Mouse (Mus musculus): ENCODE data around the gene Mfap5. TPM values are rescaled to one million over a fixed set of nuclear protein-coding genes. Genes with fewer than 3 reads are reported as not detected.

The Mfap5 gene
- polyA plus RNA-seq, 1 experiment from 2014 or later = 1.2 TPM

DNA sequence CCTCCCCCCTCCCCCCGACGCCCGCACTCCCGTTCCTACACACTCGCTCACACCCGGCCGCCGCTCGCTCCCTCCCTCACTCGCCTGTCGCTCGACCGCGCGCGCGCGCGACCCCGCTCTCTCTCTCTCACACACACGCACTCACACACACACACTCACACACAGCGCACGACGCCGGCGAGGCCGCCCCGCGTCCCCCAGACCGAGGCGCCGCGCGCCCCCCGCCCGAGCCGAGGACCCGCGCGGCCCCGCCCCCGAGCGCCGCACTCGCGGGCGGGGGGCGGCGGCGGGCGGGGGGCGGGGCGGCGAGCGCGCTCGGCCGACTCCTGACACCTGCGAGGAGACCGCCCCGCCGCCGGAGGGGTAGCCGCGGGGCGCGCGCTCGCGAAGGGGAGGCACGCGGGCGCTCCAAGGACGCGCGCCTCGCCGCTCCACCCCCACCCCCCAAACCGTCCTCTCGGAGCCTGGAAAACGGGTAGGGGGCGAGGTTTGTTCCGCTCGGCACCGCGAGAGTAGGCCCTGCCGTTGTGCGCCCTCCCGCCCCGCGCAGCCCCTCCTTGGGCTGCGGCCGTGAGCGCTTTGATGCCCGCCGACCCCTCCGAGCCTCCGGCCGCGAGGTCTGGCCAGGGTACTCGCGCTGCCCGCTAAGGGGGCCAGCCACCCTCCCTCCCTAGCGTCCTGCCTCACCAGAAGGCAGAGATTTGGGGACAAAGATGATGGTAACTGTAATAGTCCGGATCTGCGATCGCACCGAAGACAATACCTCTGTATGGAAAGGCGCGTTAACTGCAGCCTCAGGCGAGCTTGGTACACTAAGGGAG is 19.1 kb upstream of the Mfap5 start:
- WGBS (ENCODE audit: insufficient replicate concordance) = under 1% methylated on average over 55 of the region's 111 CpGs
- Histone ChIP-seq H3K4me3 (ENCODE audit: low read depth, low read length) (peak overlapping the region; percentile 61), H3K36me3 (ENCODE audit: control insufficient read depth, insufficient read depth) (no peaks in the 10 kb centered on the region), H3K4me1 (ENCODE audit: control insufficient read depth, low read depth, low read length) (peaks cover 2% of the 10 kb centered on the region; the same call in 1 of the 2 replicates), H3K27me3 (ENCODE audit: control insufficient read depth, insufficient read depth, low read depth, low read length) (peaks cover 77% of the 10 kb centered on the region), H3K9me3 (replicated peaks; ENCODE audit: control insufficient read depth, low read length) (no peaks in the 10 kb centered on the region), H3K27ac (ENCODE audit: low read length) (no peak overlapping the region), H3K4me2 (ENCODE audit: low read depth, low read length) (peak overlapping the region; percentile 81), H3K9ac (ENCODE audit: low read depth, low read length) (no peak overlapping the region)
- no peak for ATAC-seq (ENCODE audit: low read depth)

DNA sequence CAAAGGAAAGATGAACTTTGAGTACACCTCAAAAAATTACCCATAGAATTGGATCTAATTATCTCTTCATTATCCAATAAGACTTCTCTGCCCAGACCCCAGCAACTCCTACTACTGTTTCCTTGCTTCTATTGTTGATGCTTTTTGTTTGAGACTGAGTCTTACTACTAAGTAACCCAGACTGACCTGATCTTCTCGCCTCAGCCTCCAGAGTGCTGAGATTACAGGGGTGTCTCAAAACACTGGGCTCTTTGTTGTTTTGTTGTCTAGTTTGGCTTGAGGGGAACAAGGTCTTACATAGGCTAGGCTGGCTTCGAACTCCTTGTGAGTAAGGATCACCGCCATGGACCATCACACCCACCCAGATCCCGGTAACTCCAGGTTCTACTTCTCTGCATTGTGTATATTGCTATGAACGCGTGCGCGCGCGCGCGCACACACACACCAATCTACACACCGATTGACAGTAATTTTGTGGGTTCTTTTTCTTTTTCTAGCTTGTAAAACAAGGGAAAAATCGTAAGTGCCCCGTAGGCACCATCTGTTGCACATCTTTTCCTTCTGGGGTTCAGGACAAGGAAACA is 14.6 kb upstream of the Mfap5 start:
- no peak overlapping the region for H3K9ac ChIP-seq (ENCODE audit: low read depth, low read length)
- H3K9me3 ChIP-seq (replicated peaks; ENCODE audit: control insufficient read depth, low read length) = no peaks in the 10 kb centered on the region
- peak overlapping the region; percentile 55 for H3K4me2 ChIP-seq (ENCODE audit: low read depth, low read length)
- no peak for ATAC-seq (ENCODE audit: low read depth)
- peak overlapping the region; percentile 40 for H3K4me3 ChIP-seq (ENCODE audit: low read depth, low read length)
- WGBS (ENCODE audit: insufficient replicate concordance) = 17% methylated on average over 15 of the region's 15 CpGs
- H3K36me3 ChIP-seq (ENCODE audit: control insufficient read depth, insufficient read depth) = no peaks in the 10 kb centered on the region
- no peak overlapping the region for H3K27ac ChIP-seq (ENCODE audit: low read length)
- H3K4me1 ChIP-seq (ENCODE audit: control insufficient read depth, low read depth, low read length) = peaks cover 2% of the 10 kb centered on the region; the same call in 1 of the 2 replicates
- H3K27me3 ChIP-seq (ENCODE audit: control insufficient read depth, insufficient read depth, low read depth, low read length) = peaks cover 87% of the 10 kb centered on the region

DNA sequence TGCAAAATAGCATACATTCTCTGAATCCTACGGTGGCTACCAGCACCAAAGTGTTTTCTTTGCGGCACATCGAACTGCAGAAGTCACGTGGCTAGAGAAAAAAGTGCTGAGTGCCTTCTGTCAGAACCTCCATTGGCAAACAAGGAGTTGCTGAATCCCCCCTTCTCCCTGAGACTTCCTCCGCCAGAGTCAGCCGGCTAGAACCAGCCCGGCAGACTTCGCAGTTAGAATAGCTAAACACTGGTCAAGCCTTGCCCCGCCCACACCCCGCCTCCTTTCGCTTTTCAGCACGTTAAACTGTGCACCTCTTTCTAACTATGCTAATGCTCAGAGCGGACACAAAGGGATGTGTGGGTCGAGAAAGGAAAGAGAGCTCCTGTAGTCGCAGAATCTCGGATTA is 14.1 kb upstream of the Mfap5 start:
- H3K27me3 ChIP-seq (ENCODE audit: control insufficient read depth, insufficient read depth, low read depth, low read length) = peaks cover 87% of the 10 kb centered on the region
- ATAC-seq (ENCODE audit: low read depth) = no peak
- H3K4me3 ChIP-seq (ENCODE audit: low read depth, low read length) = peak overlapping the region; percentile 40
- H3K9me3 ChIP-seq (replicated peaks; ENCODE audit: control insufficient read depth, low read length) = no peaks in the 10 kb centered on the region
- no peaks in the 10 kb centered on the region for H3K36me3 ChIP-seq (ENCODE audit: control insufficient read depth, insufficient read depth)
- no peak overlapping the region for H3K9ac ChIP-seq (ENCODE audit: low read depth, low read length)
- no peaks in the 10 kb centered on the region for H3K4me1 ChIP-seq (ENCODE audit: control insufficient read depth, low read depth, low read length)
- WGBS (ENCODE audit: insufficient replicate concordance) = under 1% methylated on average over 16 of the region's 16 CpGs
- peak overlapping the region; percentile 55 for H3K4me2 ChIP-seq (ENCODE audit: low read depth, low read length)
- no peak overlapping the region for H3K27ac ChIP-seq (ENCODE audit: low read length)

DNA sequence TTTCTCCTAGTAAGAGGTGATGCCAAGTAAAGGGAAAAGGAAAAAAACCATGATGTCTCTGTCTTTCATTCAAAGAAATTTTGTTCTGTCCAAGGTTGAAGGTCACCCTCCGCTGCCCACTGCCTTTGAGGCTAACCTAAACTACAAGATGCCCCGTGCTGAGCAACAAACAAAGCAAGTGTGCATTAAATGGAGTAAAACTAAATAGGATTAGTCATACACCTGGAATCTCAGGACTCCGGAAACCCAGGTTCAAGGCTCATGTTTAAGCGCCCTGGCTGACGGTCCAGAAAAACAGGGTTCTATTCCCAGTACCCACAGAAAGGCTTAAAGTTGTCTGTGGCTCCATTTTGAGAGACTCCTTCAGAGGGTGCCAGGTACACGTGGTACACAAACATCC is 13.2 kb upstream of the Mfap5 start:
- H3K36me3 ChIP-seq (ENCODE audit: control insufficient read depth, insufficient read depth) = no peaks in the 10 kb centered on the region
- peaks cover 83% of the 10 kb centered on the region for H3K27me3 ChIP-seq (ENCODE audit: control insufficient read depth, insufficient read depth, low read depth, low read length)
- no peak overlapping the region for H3K4me3 ChIP-seq (ENCODE audit: low read depth, low read length)
- H3K9ac ChIP-seq (ENCODE audit: low read depth, low read length) = no peak overlapping the region
- H3K4me1 ChIP-seq (ENCODE audit: control insufficient read depth, low read depth, low read length) = no peaks in the 10 kb centered on the region
- H3K27ac ChIP-seq (ENCODE audit: low read length) = no peak overlapping the region
- WGBS (ENCODE audit: insufficient replicate concordance) = 16% methylated on average over 6 of the region's 6 CpGs
- no peak for ATAC-seq (ENCODE audit: low read depth)
- no peaks in the 10 kb centered on the region for H3K9me3 ChIP-seq (replicated peaks; ENCODE audit: control insufficient read depth, low read length)
- no peak overlapping the region for H3K4me2 ChIP-seq (ENCODE audit: low read depth, low read length)

DNA sequence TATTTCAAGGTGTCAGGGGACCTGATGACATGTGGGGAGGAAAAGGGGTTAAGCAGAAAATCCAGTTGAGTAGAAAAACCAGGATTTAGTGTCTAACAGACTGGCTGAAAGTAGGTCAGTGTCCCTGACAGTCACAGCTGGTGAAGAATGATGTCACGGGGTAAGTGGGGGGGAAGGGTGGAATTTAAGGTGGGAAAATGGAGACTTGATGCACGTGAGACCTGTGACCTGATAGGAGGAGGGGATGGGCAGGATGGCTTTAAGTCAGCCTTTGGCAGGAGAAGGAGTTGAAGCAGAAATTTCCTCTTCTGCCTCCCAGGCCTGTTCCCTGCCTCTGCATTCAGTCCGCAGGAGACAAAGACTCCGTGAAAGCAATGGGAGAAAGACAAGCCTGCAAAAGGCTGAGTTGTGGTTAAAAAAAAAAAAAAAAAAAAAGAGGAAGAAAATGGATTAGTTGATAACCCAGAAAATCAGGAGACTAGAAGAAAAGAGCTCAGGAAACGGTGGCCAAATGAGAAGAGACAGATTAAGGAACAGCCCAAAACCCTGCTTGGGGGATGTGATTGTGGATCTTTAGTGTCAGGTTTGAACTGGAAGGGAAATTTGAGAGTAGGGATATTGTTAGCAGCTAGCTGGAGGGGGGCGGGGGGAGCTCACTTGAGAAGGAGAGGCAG is 11.7 kb upstream of the Mfap5 start:
- no peak overlapping the region for H3K9ac ChIP-seq (ENCODE audit: low read depth, low read length)
- no peak overlapping the region for H3K27ac ChIP-seq (ENCODE audit: low read length)
- H3K4me3 ChIP-seq (ENCODE audit: low read depth, low read length) = no peak overlapping the region
- no peak for ATAC-seq (ENCODE audit: low read depth)
- peaks cover 71% of the 10 kb centered on the region for H3K27me3 ChIP-seq (ENCODE audit: control insufficient read depth, insufficient read depth, low read depth, low read length)
- no peaks in the 10 kb centered on the region for H3K9me3 ChIP-seq (replicated peaks; ENCODE audit: control insufficient read depth, low read length)
- no peaks in the 10 kb centered on the region for H3K36me3 ChIP-seq (ENCODE audit: control insufficient read depth, insufficient read depth)
- no peaks in the 10 kb centered on the region for H3K4me1 ChIP-seq (ENCODE audit: control insufficient read depth, low read depth, low read length)
- H3K4me2 ChIP-seq (ENCODE audit: low read depth, low read length) = no peak overlapping the region
- WGBS (ENCODE audit: insufficient replicate concordance) = 18% methylated on average over 6 of the region's 6 CpGs

DNA sequence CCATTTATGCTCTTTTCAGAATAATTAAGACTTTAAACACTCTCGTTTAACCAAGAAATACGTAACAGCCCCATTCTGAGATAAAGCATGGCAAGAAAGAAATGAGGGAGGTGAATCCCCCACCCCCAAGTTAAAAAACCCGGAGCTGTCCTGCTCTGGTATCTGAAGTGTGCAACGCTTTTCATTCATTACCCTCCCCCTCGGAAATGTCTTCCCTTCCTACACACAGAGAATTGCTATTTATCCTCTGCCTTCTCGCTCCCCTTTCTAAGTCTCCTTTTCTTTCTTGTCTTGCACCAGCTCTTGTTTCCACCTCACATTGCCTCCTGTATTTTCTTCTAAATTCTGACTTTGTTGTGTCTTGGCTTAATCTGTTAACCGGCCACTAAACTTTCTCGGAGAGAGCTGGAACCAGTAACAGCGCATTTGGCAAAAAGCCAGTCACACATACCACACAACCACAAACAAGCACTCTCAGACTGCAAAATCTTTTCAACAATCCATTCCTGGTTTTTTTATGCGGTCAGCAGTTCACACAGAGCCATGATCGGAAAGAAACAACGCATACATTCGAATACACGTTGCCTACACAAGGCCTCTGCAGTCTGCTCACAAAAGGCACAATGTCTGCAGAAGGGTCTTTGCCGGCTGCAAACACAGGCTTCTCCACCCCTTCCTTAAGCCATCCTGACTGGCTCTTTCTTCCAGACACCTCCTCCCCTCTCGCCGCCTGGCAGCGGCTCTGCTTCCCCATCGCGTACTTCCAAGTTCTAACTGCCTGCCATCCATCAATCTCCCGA is 10.4 kb upstream of the Mfap5 start:
- H3K4me2 ChIP-seq (ENCODE audit: low read depth, low read length) = no peak overlapping the region
- H3K4me3 ChIP-seq (ENCODE audit: low read depth, low read length) = no peak overlapping the region
- H3K36me3 ChIP-seq (ENCODE audit: control insufficient read depth, insufficient read depth) = no peaks in the 10 kb centered on the region
- H3K27me3 ChIP-seq (ENCODE audit: control insufficient read depth, insufficient read depth, low read depth, low read length) = peaks cover 65% of the 10 kb centered on the region
- no peaks in the 10 kb centered on the region for H3K9me3 ChIP-seq (replicated peaks; ENCODE audit: control insufficient read depth, low read length)
- no peak for ATAC-seq (ENCODE audit: low read depth)
- no peak overlapping the region for H3K9ac ChIP-seq (ENCODE audit: low read depth, low read length)
- no peaks in the 10 kb centered on the region for H3K4me1 ChIP-seq (ENCODE audit: control insufficient read depth, low read depth, low read length)
- H3K27ac ChIP-seq (ENCODE audit: low read length) = no peak overlapping the region
- WGBS (ENCODE audit: insufficient replicate concordance) = 11% methylated on average over 21 of the region's 21 CpGs

DNA sequence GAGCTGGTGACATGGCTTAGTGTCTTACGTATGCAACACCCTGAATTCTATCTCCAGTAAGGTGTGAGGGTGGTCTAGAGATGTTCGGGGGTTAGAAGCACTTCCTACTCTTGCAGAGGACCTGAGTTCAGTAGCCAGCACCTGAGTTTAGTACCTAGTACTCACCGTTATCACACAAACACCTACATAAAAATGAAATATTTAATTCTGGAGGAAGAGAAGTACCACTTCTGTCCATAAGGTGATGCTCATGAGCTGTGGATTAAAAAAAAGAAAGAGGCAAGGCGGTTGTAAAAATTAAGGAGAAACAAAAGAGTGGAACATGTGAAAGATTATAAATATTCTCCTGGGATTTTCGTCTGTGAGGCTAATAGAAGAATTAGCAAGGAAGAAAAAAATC is 9.1 kb upstream of the Mfap5 start:
- H3K9ac ChIP-seq (ENCODE audit: low read depth, low read length) = no peak overlapping the region
- no peak for ATAC-seq (ENCODE audit: low read depth)
- no peaks in the 10 kb centered on the region for H3K9me3 ChIP-seq (replicated peaks; ENCODE audit: control insufficient read depth, low read length)
- no peak overlapping the region for H3K4me3 ChIP-seq (ENCODE audit: low read depth, low read length)
- H3K4me2 ChIP-seq (ENCODE audit: low read depth, low read length) = no peak overlapping the region
- no peak overlapping the region for H3K27ac ChIP-seq (ENCODE audit: low read length)
- H3K36me3 ChIP-seq (ENCODE audit: control insufficient read depth, insufficient read depth) = no peaks in the 10 kb centered on the region
- WGBS (ENCODE audit: insufficient replicate concordance) = 26% methylated on average over 5 of the region's 5 CpGs
- H3K4me1 ChIP-seq (ENCODE audit: control insufficient read depth, low read depth, low read length) = no peaks in the 10 kb centered on the region
- peaks cover 56% of the 10 kb centered on the region for H3K27me3 ChIP-seq (ENCODE audit: control insufficient read depth, insufficient read depth, low read depth, low read length)

DNA sequence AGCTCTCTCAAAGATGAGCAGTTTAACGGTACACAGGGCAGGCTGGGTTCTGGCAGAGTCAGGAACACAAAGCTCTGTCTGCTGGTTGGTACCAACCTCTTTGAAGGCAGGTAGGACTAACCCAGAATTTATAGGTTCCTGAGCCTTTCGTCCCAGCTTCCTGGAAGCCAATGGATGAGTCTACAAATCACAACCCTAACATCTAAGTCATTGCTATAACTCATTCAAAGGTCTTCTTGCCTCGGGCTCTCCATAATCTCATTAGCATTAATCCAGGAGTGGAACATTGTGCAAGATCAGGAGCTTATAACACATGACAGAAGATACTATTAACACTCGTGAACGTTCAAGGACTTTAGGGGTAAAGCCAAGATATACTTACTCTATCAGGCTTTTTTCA is 7.0 kb upstream of the Mfap5 start, which contains the start of gene Rimklb:
Gene Rimklb (minus strand): TSS at position 101 of the 400 bp plus-strand sequence.
- 54% methylated on average over 5 of the region's 5 CpGs for WGBS (ENCODE audit: insufficient replicate concordance)
- Histone ChIP-seq H3K27ac (ENCODE audit: low read length) (no peak within 1 kb of the TSS), H3K9ac (ENCODE audit: low read depth, low read length) (no peak within 1 kb of the TSS), H3K4me1 (ENCODE audit: control insufficient read depth, low read depth, low read length) (no peaks in the 10 kb centered on the region), H3K27me3 (ENCODE audit: control insufficient read depth, insufficient read depth, low read depth, low read length) (peaks cover 37% of the 10 kb centered on the region), H3K36me3 (ENCODE audit: control insufficient read depth, insufficient read depth) (no peaks in the 10 kb centered on the region), H3K9me3 (replicated peaks; ENCODE audit: control insufficient read depth, low read length) (no peaks in the 10 kb centered on the region), H3K4me2 (ENCODE audit: low read depth, low read length) (no peak within 1 kb of the TSS), H3K4me3 (ENCODE audit: low read depth, low read length) (no peak within 1 kb of the TSS)
- ATAC-seq (ENCODE audit: low read depth) = no peak
